Mouse (Mus musculus): Measurements from ENCODE around the gene Fars2. TPM values are rescaled to one million over a fixed set of nuclear protein-coding genes. Genes with fewer than 3 reads are reported as not detected.

The Fars2 gene
- polyA plus RNA-seq, 2 experiments from 2014 or later: 27.9 to 29.3 TPM

GRCm38 (mm10) chr13:36221897-36222296 is 104.7 kb downstream of the Fars2 start:
- no peak for ATAC-seq

GRCm38 (mm10) chr13:36222721-36223120 is 105.5 kb downstream of the Fars2 start:
- no peak for ATAC-seq

GRCm38 (mm10) chr13:36224431-36224830 is 107.2 kb downstream of the Fars2 start:
- ATAC-seq: no peak

- no peak for ATAC-seq
These were observed 125.0 kb downstream of the Fars2 start for GRCm38 (mm10) chr13:36242261-36242660.

DNA sequence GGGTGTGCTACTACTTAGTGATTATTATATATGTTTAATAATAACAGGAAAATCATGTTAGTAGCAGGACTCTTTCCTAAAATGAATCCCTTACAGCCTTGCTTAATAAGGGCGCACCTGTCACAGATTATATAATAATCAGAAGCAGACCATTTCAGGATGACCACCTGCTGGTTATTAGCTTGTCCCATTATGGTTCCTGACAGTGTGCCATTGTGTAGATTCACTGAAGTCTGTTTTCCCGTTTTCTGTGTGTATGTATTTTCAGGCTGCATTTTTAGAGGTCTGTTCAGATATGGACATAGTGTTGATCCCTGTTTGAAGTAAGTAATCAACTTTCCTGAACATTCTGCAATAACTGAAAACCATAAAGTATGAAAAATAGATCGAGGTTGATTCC is 136.7 kb downstream of the Fars2 start:
- ATAC-seq: no peak

DNA sequence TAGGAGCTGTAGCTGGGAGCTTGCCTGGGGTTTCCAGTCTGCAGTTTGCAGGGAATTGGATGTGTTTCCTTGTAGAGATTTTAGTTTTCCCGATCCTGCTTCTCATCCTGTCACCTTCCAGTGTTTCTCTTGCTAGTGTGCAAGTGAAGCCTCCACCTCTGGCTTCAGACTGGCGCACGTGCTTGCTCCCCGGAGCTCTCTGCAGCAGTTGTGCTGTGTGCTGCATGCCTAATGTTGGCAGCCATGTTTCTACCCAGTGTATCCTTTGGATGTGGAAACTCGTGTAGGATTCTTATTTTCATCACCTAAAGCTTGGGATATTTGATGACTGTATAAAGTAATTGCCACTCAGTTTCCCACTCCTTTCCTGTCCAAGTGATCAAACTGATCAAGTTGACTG is 140.0 kb downstream of the Fars2 start:
- ATAC-seq: no peak

- ATAC-seq: no peak
These were observed 142.5 kb downstream of the Fars2 start for GRCm38 (mm10) chr13:36259754-36260153.

DNA sequence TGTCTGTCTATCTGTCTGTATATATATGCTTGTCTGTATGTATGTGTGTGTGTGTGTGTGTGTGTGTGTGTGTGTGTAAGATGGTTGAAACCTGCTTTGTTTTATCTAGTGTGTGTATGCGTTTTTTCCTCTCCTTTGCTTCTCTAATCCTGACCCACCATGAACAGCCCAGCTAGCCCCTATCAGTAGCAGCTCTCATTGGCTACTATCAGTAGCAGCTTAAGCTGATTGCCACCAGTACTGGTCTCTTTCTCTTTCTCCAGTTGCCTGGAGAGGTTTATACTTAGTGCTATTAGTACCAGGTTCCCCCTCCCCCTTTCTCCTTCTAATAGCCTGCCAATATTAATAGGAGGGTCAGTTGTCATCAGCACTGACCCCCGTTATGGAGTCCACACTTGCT is 144.1 kb downstream of the Fars2 start:
- no peak for ATAC-seq

DNA sequence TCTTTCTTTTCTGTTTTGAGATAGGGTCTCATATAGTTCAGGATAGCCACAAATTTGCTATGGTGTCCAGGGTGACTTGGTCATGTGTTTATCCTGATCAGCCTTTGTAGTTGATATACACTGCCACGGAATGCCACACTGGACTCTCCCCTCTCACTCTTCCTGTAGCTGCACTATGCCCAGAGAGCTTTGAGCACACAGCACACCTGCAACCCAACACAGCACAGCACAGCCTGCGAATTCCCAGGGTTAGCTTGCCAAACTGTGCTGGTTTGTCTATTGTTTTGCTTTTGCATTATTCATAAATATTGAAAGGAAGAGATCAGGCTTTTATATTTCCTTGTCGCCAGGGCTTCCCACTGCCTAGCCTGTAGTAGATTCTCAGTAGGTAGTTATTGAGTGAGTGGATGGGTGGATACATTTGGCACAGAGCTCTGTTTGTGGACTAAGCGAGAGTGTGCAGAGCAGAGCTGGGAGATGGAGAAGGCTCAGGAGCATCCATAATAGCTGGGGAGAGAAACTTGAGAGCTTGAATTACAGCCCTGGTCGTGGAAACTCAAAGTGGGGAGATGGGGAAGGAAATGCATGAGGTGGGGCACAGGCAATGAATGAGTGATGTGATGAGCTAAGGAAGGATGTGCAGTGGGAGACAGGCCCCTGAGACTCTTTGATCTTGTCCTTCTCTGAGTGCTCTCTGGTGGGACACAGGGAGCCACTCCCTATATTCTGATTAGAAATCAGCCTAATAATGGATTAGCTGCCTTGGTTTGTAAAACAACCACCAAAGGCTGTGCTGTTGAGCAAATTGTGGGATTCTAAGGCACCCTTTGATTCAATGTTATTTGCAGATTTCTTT is 146.3 kb downstream of the Fars2 start:
- ATAC-seq: no peak

DNA sequence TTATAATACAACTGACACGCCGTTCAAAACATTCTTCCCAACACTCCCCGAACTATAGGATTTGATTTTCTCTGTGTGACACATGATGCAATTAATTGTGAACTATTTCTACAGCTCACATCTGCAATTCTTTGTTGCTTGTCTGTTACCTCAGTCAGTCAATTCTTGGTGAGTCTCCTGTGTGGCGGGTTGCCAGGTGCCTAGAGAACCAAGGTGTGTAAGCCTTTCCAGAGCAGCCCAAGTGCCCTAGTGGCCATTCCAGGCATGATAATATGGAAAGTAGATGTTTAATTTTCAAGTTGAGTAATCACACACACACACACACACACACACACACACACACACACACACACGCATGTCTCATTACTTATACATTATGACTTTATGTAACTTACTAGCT is 147.2 kb downstream of the Fars2 start:
- ATAC-seq: no peak

DNA sequence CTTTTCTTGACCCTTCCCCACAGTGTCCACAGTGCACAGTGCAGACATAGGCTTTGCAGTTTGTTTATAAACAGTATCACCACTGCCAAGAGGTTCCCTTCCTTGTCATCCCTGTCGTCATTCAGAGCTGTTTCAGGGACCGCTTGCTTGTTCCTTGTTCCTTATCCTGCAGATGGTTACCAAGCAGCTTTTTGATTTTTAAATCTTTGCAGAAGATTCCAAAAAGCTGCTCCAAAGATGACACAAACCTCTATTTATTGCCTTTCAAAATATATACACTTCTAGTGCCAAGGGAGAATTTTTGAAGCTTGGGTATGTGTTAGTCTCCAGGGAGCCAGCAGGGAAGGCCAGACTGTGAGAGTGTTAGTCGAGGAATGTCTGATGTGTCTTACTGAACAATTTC is 148.1 kb downstream of the Fars2 start:
- no peak for ATAC-seq

DNA sequence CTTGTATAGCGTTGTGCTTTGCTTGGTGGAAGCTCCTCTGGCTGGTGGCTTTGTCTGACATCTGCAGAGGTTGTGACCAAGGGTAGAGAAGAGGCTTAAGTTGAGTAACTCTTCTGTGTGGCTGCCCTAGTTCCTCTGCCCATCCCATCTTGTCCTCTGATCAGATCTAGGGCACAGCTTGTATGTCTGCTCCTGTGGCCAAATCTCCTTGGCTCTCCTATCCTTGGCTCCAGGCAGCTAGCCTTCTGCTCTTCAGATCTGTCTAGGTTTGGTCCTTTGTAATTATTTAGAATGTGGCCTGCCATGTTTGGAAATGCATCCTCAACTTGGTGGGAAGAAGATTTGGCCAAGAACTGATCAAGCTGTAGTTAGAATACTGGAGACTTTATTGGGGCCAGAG is 150.2 kb downstream of the Fars2 start:
- ATAC-seq: no peak

- ATAC-seq: no peak
These were observed 153.7 kb downstream of the Fars2 start for GRCm38 (mm10) chr13:36270867-36271266.

GRCm38 (mm10) chr13:36273497-36273896 is 156.3 kb downstream of the Fars2 start:
- no peak for ATAC-seq

DNA sequence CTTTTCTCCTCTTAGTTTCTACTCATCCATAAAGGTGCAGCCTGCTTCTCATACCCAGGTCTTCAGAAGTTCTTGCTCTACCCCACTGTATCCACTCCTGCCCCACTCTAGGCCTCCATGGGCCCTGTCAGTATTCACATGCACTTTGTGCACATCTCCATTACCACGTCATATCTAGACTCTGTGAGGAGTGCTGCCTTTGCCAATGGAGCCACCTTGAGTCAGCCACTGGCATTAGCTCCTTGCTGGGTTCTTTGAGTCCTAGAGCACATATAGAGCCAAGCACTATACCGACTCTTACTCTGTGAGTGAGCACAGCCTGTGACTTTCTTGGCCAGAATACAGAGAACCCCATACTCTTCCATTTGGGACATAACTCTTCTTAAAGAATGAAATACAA is 159.0 kb downstream of the Fars2 start:
- ATAC-seq: no peak

- peak; percentile 66 for ATAC-seq
These were observed 164.8 kb downstream of the Fars2 start for GRCm38 (mm10) chr13:36282018-36282417.

GRCm38 (mm10) chr13:36282785-36283544 is 165.8 kb downstream of the Fars2 start:
- no peak for ATAC-seq

DNA sequence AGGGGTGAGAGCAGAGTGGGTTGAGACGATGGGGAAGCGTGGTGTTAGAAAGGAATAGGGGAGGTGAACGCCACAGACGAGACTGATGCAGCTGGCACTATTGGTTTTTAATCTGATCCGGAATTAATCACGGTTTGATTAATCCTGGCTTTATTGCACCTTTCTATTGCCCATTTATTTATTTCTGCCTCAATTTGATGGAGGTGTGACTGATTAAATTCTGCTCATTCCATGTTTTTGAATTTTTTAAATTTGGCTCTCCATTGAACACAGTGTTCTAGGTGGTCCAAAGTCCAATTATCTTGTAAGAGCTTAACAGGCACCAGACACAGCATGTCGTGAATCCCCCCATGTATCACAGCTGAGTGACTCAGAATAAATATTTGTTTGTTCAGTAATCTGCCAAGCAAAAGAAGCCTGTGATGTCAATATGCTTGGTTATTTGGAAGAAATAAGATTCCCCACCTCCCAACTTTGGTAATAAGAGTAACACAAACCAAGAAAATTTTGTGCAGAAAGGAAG is 166.4 kb downstream of the Fars2 start:
- no peak for ATAC-seq

- ATAC-seq: no peak
These were observed 166.9 kb downstream of the Fars2 start for GRCm38 (mm10) chr13:36284097-36284496.

GRCm38 (mm10) chr13:36285235-36285634 is 168.0 kb downstream of the Fars2 start:
- ATAC-seq: no peak

- no peak for ATAC-seq
These were observed 176.3 kb downstream of the Fars2 start for GRCm38 (mm10) chr13:36293511-36293910.

DNA sequence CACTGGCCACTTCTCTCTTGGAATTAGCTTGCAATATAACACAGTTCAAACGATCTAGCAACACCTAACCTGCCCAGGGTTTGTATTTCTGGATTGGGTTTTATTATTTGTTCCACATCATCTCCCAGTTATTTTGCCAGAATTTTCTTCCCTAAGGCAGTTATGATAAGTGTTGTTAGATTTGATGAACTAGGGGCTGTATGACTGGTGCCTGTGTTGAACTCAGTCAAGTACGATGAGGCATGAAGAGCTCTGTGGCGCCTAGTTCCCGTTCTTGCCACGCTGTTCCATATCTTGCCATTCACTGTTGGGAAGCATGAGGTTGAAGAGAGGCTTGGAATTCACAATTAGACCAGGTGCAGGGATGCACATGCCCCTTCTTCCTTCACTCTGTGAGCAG is 177.3 kb downstream of the Fars2 start:
- no peak for ATAC-seq

- no peak for ATAC-seq
These were observed 178.6 kb downstream of the Fars2 start for GRCm38 (mm10) chr13:36295848-36296247.

GRCm38 (mm10) chr13:36296574-36296973 is 179.4 kb downstream of the Fars2 start:
- ATAC-seq: no peak
